Mouse (Mus musculus): ENCODE data around the gene Lhcgr. TPM values are rescaled to one million over a fixed set of nuclear protein-coding genes. Genes with fewer than 3 reads are reported as not detected.

Gene Lhcgr
- polyA plus RNA-seq, 1 experiment from 2014 or later, result 0.19 TPM

- Histone ChIP-seq H3K27ac (ENCODE audit: poor library complexity, severe bottlenecking) (no peak overlapping the region), H3K36me3 (no peaks in the 10 kb centered on the region), H3K9me3 (replicated peaks) (peaks cover 5% of the 10 kb centered on the region; the same call in 1 of the 2 replicates), H3K4me2 (no peak overlapping the region), H3K9ac (no peak overlapping the region), H3K4me1 (replicated peaks) (no peaks in the 10 kb centered on the region), H3K27me3 (replicated peaks) (no peaks in the 10 kb centered on the region), H3K4me3 (no peak overlapping the region)
- 51% methylated on average over 9 of the region's 9 CpGs for WGBS
- ATAC-seq (ENCODE audit: insufficient number of reproducible peaks, low FRiP score), result no peak
These were observed 17.7 kb downstream of the Lhcgr start for GRCm38 (mm10) chr17:88774103-88774526.

GRCm38 (mm10) chr17:88770081-88770480 lies 21.7 kb downstream of the Lhcgr start:
- no peak overlapping the region for H3K4me2 ChIP-seq
- H3K4me1 ChIP-seq (replicated peaks), result no peaks in the 10 kb centered on the region
- no peak overlapping the region for H3K4me3 ChIP-seq
- H3K27me3 ChIP-seq (replicated peaks), result no peaks in the 10 kb centered on the region
- no peak overlapping the region for H3K27ac ChIP-seq (ENCODE audit: poor library complexity, severe bottlenecking)
- peaks cover 4% of the 10 kb centered on the region for H3K9me3 ChIP-seq (replicated peaks)
- WGBS, result 84% methylated on average over 7 of the region's 7 CpGs
- no peaks in the 10 kb centered on the region for H3K36me3 ChIP-seq
- no peak for ATAC-seq (ENCODE audit: insufficient number of reproducible peaks, low FRiP score)
- no peak overlapping the region for H3K9ac ChIP-seq

GRCm38 (mm10) chr17:88769283-88769859 lies 22.4 kb downstream of the Lhcgr start:
- Histone ChIP-seq H3K9ac (no peak overlapping the region), H3K9me3 (replicated peaks) (peaks cover 4% of the 10 kb centered on the region), H3K4me1 (replicated peaks) (no peaks in the 10 kb centered on the region), H3K4me3 (no peak overlapping the region), H3K4me2 (no peak overlapping the region), H3K36me3 (no peaks in the 10 kb centered on the region), H3K27me3 (replicated peaks) (no peaks in the 10 kb centered on the region), H3K27ac (ENCODE audit: poor library complexity, severe bottlenecking) (no peak overlapping the region)
- no peak for ATAC-seq (ENCODE audit: insufficient number of reproducible peaks, low FRiP score)
- 61% methylated on average over 2 of the region's 2 CpGs for WGBS

GRCm38 (mm10) chr17:88766857-88767256 lies 24.9 kb downstream of the Lhcgr start:
- Histone ChIP-seq H3K9ac (no peak overlapping the region), H3K4me2 (no peak overlapping the region), H3K4me3 (no peak overlapping the region), H3K36me3 (no peaks in the 10 kb centered on the region), H3K27me3 (replicated peaks) (no peaks in the 10 kb centered on the region), H3K9me3 (replicated peaks) (peaks cover 4% of the 10 kb centered on the region), H3K27ac (ENCODE audit: poor library complexity, severe bottlenecking) (no peak overlapping the region), H3K4me1 (replicated peaks) (no peaks in the 10 kb centered on the region)
- WGBS, result 81% methylated on average over 6 of the region's 6 CpGs
- ATAC-seq (ENCODE audit: insufficient number of reproducible peaks, low FRiP score), result no peak

- Histone ChIP-seq H3K9ac (no peak overlapping the region), H3K27me3 (replicated peaks) (no peaks in the 10 kb centered on the region), H3K4me3 (no peak overlapping the region), H3K4me1 (replicated peaks) (no peaks in the 10 kb centered on the region), H3K27ac (ENCODE audit: poor library complexity, severe bottlenecking) (no peak overlapping the region), H3K9me3 (replicated peaks) (peaks cover 4% of the 10 kb centered on the region), H3K36me3 (no peaks in the 10 kb centered on the region), H3K4me2 (no peak overlapping the region)
- 66% methylated on average over 3 of the region's 3 CpGs for WGBS
- no peak for ATAC-seq (ENCODE audit: insufficient number of reproducible peaks, low FRiP score)
These were observed 27.7 kb downstream of the Lhcgr start for GRCm38 (mm10) chr17:88764136-88764485.

- Histone ChIP-seq H3K27ac (ENCODE audit: poor library complexity, severe bottlenecking) (no peak overlapping the region), H3K27me3 (replicated peaks) (0 out of 2 replicates have a peak, but pooled peaks cover 3% of the 10 kb centered on the region), H3K4me2 (no peak overlapping the region), H3K4me3 (no peak overlapping the region), H3K36me3 (no peaks in the 10 kb centered on the region), H3K4me1 (replicated peaks) (peaks cover under 1% of the 10 kb centered on the region; the same call in 1 of the 2 replicates), H3K9me3 (replicated peaks) (peaks cover 4% of the 10 kb centered on the region), H3K9ac (no peak overlapping the region)
- WGBS, result 53% methylated on average over 5 of the region's 5 CpGs
- no peak for ATAC-seq (ENCODE audit: insufficient number of reproducible peaks, low FRiP score)
These were observed 28.2 kb downstream of the Lhcgr start for GRCm38 (mm10) chr17:88763396-88764135.

- peaks cover 9% of the 10 kb centered on the region for H3K4me1 ChIP-seq (replicated peaks)
- peak overlapping the region; percentile 24 for H3K4me2 ChIP-seq
- H3K27ac ChIP-seq (ENCODE audit: poor library complexity, severe bottlenecking), result no peak overlapping the region
- H3K9ac ChIP-seq, result no peak overlapping the region
- no peak for ATAC-seq (ENCODE audit: insufficient number of reproducible peaks, low FRiP score)
- H3K36me3 ChIP-seq, result no peaks in the 10 kb centered on the region
- 11% methylated on average over 9 of the region's 9 CpGs for WGBS
- peaks cover 25% of the 10 kb centered on the region for H3K27me3 ChIP-seq (replicated peaks)
- H3K9me3 ChIP-seq (replicated peaks), result no peaks in the 10 kb centered on the region
- no peak overlapping the region for H3K4me3 ChIP-seq
These were observed 33.8 kb downstream of the Lhcgr start for GRCm38 (mm10) chr17:88758003-88758437.

GRCm38 (mm10) chr17:88755776-88756175 lies 36.0 kb downstream of the Lhcgr start:
- H3K4me3 ChIP-seq, result no peak overlapping the region
- H3K9ac ChIP-seq, result no peak overlapping the region
- no peak overlapping the region for H3K27ac ChIP-seq (ENCODE audit: poor library complexity, severe bottlenecking)
- peaks cover 25% of the 10 kb centered on the region for H3K27me3 ChIP-seq (replicated peaks)
- no peak for ATAC-seq (ENCODE audit: insufficient number of reproducible peaks, low FRiP score)
- H3K4me2 ChIP-seq, result no peak overlapping the region
- no peaks in the 10 kb centered on the region for H3K36me3 ChIP-seq
- WGBS, result 70% methylated on average over 6 of the region's 6 CpGs
- H3K9me3 ChIP-seq (replicated peaks), result no peaks in the 10 kb centered on the region
- H3K4me1 ChIP-seq (replicated peaks), result peaks cover 9% of the 10 kb centered on the region

- H3K27me3 ChIP-seq (replicated peaks), result peaks cover 22% of the 10 kb centered on the region
- H3K4me1 ChIP-seq (replicated peaks), result peaks cover 8% of the 10 kb centered on the region
- H3K4me3 ChIP-seq, result no peak overlapping the region
- no peaks in the 10 kb centered on the region for H3K9me3 ChIP-seq (replicated peaks)
- peak overlapping the region; percentile 44 for H3K4me2 ChIP-seq
- H3K36me3 ChIP-seq, result no peaks in the 10 kb centered on the region
- WGBS, result 47% methylated on average over 12 of the region's 12 CpGs
- no peak for ATAC-seq (ENCODE audit: insufficient number of reproducible peaks, low FRiP score)
- H3K9ac ChIP-seq, result no peak overlapping the region
- H3K27ac ChIP-seq (ENCODE audit: poor library complexity, severe bottlenecking), result no peak overlapping the region
These were observed 38.3 kb downstream of the Lhcgr start for GRCm38 (mm10) chr17:88753472-88753857.

GRCm38 (mm10) chr17:88752827-88753471 lies 38.8 kb downstream of the Lhcgr start:
- Histone ChIP-seq H3K4me1 (replicated peaks) (peaks cover 3% of the 10 kb centered on the region), H3K4me2 (peak overlapping the region; percentile 44), H3K27ac (ENCODE audit: poor library complexity, severe bottlenecking) (no peak overlapping the region), H3K27me3 (replicated peaks) (peaks cover 22% of the 10 kb centered on the region), H3K4me3 (no peak overlapping the region), H3K9me3 (replicated peaks) (no peaks in the 10 kb centered on the region), H3K9ac (no peak overlapping the region), H3K36me3 (no peaks in the 10 kb centered on the region)
- WGBS, result 9% methylated on average over 17 of the region's 17 CpGs
- no peak for ATAC-seq (ENCODE audit: insufficient number of reproducible peaks, low FRiP score)

- H3K9me3 ChIP-seq (replicated peaks), result no peaks in the 10 kb centered on the region
- H3K9ac ChIP-seq, result no peak overlapping the region
- H3K4me2 ChIP-seq, result no peak overlapping the region
- H3K27ac ChIP-seq (ENCODE audit: poor library complexity, severe bottlenecking), result no peak overlapping the region
- no peaks in the 10 kb centered on the region for H3K36me3 ChIP-seq
- no peak overlapping the region for H3K4me3 ChIP-seq
- H3K27me3 ChIP-seq (replicated peaks), result 0 out of 2 replicates have a peak, but pooled peaks cover 10% of the 10 kb centered on the region
- WGBS, result 65% methylated on average over 8 of the region's 8 CpGs
- no peaks in the 10 kb centered on the region for H3K4me1 ChIP-seq (replicated peaks)
- no peak for ATAC-seq (ENCODE audit: insufficient number of reproducible peaks, low FRiP score)
These were observed 42.1 kb downstream of the Lhcgr start for GRCm38 (mm10) chr17:88749646-88750045.
